Mouse (Mus musculus): ENCODE results near the gene Sh3bp5. TPM values are rescaled to one million over a fixed set of nuclear protein-coding genes. Genes with fewer than 3 reads are reported as not detected.

Gene Sh3bp5
- total RNA-seq, 1 experiment = 4.6 TPM

DNA sequence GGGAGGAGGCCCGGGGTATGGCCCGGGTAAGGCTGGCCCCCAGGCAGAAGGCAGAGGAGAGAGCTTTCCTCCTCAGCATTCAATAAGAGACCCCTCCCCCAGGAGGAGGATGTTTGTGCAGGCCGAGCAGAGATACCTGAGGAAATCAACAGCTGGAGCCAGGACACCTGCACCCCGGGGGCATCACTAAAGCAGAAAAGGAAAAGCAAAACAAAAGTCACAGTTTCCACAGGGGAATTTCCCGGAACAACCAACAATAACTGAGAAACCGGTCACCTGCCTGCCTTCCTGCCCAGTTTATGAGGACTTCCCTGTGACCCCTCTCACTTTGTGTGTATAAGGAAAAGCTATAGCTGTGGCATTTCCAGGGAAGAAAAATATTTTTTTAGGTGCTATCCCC is 7.7 kb upstream of the Sh3bp5 start:
- no peak overlapping the region for H3K9ac ChIP-seq (ENCODE audit: insufficient read depth, low read depth, low read length, poor library complexity, severe bottlenecking)
- H3K4me3 ChIP-seq (ENCODE audit: insufficient read depth in 1 of 2, low read depth in 1 of 2, low read length in 2 of 2, poor library complexity in 1 of 2, severe bottlenecking in 1 of 2) = no peak overlapping the region
- H3K36me3 ChIP-seq (ENCODE audit: control insufficient read depth, insufficient read depth, low read length, poor library complexity, severe bottlenecking) = no peaks in the 10 kb centered on the region
- no peak for DNase-seq (ENCODE audit: low read depth, low spot score)
- H3K9me3 ChIP-seq (ENCODE audit: control insufficient read depth, insufficient read depth, low read depth, low read length) = no peaks in the 10 kb centered on the region
- in situ Hi-C loops (cut with MboI; ENCODE audit: low sequenced_read_pairs in 2 of 2, unreplicated experiment in 2 of 2) = no loop called here
- no peak overlapping the region for H3K27ac ChIP-seq (ENCODE audit: insufficient read depth, low read depth, low read length, poor library complexity, severe bottlenecking)
- no peak for TF ChIP-seq ZC3H11A (IDR thresholded peaks at IDR 0.05; ENCODE audit: borderline replicate concordance, low read depth, low read length)
- H3K4me1 ChIP-seq (ENCODE audit: control insufficient read depth in 2 of 2, insufficient read depth in 2 of 2, low read length in 2 of 2, poor library complexity in 1 of 2) = no peaks in the 10 kb centered on the region

DNA sequence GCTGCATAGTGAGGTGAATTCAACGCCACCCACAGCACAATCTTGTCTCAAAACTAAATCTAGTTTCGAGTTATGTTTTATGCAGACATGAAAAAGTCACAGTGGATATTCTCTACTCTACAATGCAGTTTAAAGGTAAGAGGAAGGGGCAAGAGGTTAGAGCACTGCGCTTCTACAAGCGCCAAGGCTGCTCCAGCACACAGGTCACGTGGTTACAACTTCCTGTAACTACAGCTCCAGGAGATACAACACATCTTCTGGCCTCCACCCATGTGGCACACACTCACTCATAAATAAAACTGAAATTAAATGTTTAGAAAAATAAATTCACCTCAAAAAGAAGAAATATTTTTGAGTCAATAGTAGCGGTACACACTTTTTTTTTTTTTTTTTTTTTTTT is 4.8 kb upstream of the Sh3bp5 start:
- in situ Hi-C loops (cut with MboI; ENCODE audit: low sequenced_read_pairs in 2 of 2, unreplicated experiment in 2 of 2) = no loop called here
- TF ChIP-seq CHD2 (IDR thresholded peaks at IDR 0.05; ENCODE audit: low read depth, low read length) = no peak
- Histone ChIP-seq H3K27ac (ENCODE audit: insufficient read depth, low read depth, low read length, poor library complexity, severe bottlenecking) (no peak overlapping the region), H3K9ac (ENCODE audit: insufficient read depth, low read depth, low read length, poor library complexity, severe bottlenecking) (no peak overlapping the region), H3K9me3 (ENCODE audit: control insufficient read depth, insufficient read depth, low read depth, low read length) (no peaks in the 10 kb centered on the region), H3K4me3 (ENCODE audit: insufficient read depth in 1 of 2, low read depth in 1 of 2, low read length in 2 of 2, poor library complexity in 1 of 2, severe bottlenecking in 1 of 2) (no peak overlapping the region), H3K4me1 (ENCODE audit: control insufficient read depth in 2 of 2, insufficient read depth in 2 of 2, low read length in 2 of 2, poor library complexity in 1 of 2) (0 out of 4 replicates have a peak, but pooled peaks cover 0 to 2% of the 10 kb centered on the region in 2 experiments), H3K36me3 (ENCODE audit: control insufficient read depth, insufficient read depth, low read length, poor library complexity, severe bottlenecking) (no peaks in the 10 kb centered on the region)
- no peak for DNase-seq (ENCODE audit: low read depth, low spot score)

DNA sequence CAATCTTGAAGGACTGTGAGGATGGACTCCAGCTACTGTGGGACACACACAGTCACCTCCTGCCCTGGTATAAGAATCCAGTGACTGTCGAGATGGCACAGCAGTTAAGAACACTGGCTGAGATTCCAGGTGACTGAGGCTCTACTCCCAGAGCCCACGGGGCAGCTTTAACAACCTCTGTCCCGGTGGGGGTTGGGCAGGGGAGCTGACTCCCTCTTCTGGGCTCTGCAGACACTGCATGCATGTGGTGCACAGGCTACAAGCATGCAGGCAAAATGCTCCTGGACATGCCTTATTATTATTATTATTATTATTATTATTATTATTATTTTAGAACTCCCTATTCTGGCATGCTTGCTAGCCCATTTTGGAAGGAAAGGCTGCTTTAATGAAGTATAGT is 4.4 kb upstream of the Sh3bp5 start:
- TF ChIP-seq CHD2 (IDR thresholded peaks at IDR 0.05; ENCODE audit: low read depth, low read length) (no peak), MAFK (IDR thresholded peaks at IDR 0.05; ENCODE audit: insufficient read depth, low read depth, low read length) (no peak), HCFC1 (IDR thresholded peaks at IDR 0.05; ENCODE audit: borderline replicate concordance, insufficient read depth, low read length) (no peak), ZC3H11A (IDR thresholded peaks at IDR 0.05; ENCODE audit: borderline replicate concordance, low read depth, low read length) (no peak), ZNF384 (IDR thresholded peaks at IDR 0.05; ENCODE audit: low read depth, low read length) (no peak)
- peak; percentile 22 for DNase-seq (ENCODE audit: low read depth, low spot score)
- H3K36me3 ChIP-seq (ENCODE audit: control insufficient read depth, insufficient read depth, low read length, poor library complexity, severe bottlenecking) = no peaks in the 10 kb centered on the region
- 0 out of 4 replicates have a peak, but pooled peaks cover 0 to 2% of the 10 kb centered on the region in 2 experiments for H3K4me1 ChIP-seq (ENCODE audit: control insufficient read depth in 2 of 2, insufficient read depth in 2 of 2, low read length in 2 of 2, poor library complexity in 1 of 2)
- in situ Hi-C loops (cut with MboI; ENCODE audit: low sequenced_read_pairs in 2 of 2, unreplicated experiment in 2 of 2) = no loop called here
- H3K9ac ChIP-seq (ENCODE audit: insufficient read depth, low read depth, low read length, poor library complexity, severe bottlenecking) = no peak overlapping the region
- no peak overlapping the region for H3K4me3 ChIP-seq (ENCODE audit: insufficient read depth in 1 of 2, low read depth in 1 of 2, low read length in 2 of 2, poor library complexity in 1 of 2, severe bottlenecking in 1 of 2)
- H3K9me3 ChIP-seq (ENCODE audit: control insufficient read depth, insufficient read depth, low read depth, low read length) = no peaks in the 10 kb centered on the region
- H3K27ac ChIP-seq (ENCODE audit: insufficient read depth, low read depth, low read length, poor library complexity, severe bottlenecking) = no peak overlapping the region

DNA sequence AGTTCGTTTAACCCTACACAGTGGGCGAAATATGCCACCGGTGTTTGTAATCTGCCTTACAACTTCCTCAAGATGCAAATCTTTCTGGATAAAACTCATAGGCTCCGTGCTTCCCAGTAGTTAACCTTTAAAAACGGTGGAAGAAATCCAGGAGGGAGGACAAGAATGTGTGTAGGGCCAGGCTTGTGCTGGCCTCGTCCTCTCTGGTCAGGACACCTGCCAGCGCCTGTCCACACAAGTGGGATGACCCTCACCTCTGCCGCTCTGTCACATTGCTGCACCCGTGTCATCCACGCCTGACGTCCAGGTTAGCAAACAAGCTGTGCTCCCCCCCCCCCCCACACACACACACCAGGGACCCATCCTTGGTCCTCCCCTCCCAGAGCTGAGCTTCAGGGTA is 3.4 kb upstream of the Sh3bp5 start:
- Histone ChIP-seq H3K4me3 (ENCODE audit: insufficient read depth in 1 of 2, low read depth in 1 of 2, low read length in 2 of 2, poor library complexity in 1 of 2, severe bottlenecking in 1 of 2) (no peak overlapping the region), H3K27ac (ENCODE audit: insufficient read depth, low read depth, low read length, poor library complexity, severe bottlenecking) (no peak overlapping the region), H3K9me3 (ENCODE audit: control insufficient read depth, insufficient read depth, low read depth, low read length) (no peaks in the 10 kb centered on the region), H3K36me3 (ENCODE audit: control insufficient read depth, insufficient read depth, low read length, poor library complexity, severe bottlenecking) (no peaks in the 10 kb centered on the region), H3K9ac (ENCODE audit: insufficient read depth, low read depth, low read length, poor library complexity, severe bottlenecking) (no peak overlapping the region), H3K4me1 (ENCODE audit: control insufficient read depth in 2 of 2, insufficient read depth in 2 of 2, low read length in 2 of 2, poor library complexity in 1 of 2) (0 out of 4 replicates have a peak, but pooled peaks cover 0 to 2% of the 10 kb centered on the region in 2 experiments)
- TF ChIP-seq ZNF384 (IDR thresholded peaks at IDR 0.05; ENCODE audit: low read depth, low read length) (no peak), HCFC1 (IDR thresholded peaks at IDR 0.05; ENCODE audit: borderline replicate concordance, insufficient read depth, low read length) (no peak), MAFK (IDR thresholded peaks at IDR 0.05; ENCODE audit: insufficient read depth, low read depth, low read length) (no peak), ZC3H11A (IDR thresholded peaks at IDR 0.05; ENCODE audit: borderline replicate concordance, low read depth, low read length) (no peak), CHD2 (IDR thresholded peaks at IDR 0.05; ENCODE audit: low read depth, low read length) (no peak)
- no peak for DNase-seq (ENCODE audit: low read depth, low spot score)
- in situ Hi-C loops (cut with MboI; ENCODE audit: low sequenced_read_pairs in 2 of 2, unreplicated experiment in 2 of 2) = no loop called here

DNA sequence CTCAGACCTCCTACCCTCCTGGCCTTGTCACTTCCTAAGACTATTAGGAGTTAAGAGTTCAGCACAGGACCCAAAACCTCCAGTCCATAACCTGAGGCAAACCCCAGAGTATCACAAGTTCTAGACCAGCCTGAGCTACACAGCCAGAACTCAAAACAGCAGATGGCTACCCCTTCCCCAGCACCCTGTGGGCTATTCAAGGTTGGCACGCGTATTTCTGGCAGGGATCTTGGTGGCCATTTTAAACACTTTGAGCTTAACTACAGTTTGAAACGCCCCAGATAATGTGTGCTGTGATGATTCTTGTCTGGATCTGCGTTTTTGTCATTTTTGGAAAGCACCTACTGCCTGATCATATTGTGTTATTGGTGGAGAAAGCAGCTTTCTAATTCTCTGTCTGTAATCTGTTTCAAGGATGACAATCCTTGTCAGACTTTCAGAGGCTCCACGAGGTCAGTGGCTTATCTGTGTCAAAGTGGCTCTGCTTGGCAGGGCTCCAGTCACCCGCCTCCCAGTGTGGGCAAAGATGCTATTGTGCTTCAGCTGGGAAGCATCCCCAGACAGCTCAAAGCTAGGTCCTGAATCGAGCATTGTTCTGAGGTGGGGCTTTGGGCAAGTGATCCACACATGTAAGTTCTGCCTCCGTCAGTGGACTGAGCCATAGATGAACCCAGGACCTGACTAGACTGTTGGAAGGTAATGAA is 2.1 kb upstream of the Sh3bp5 start:
- Histone ChIP-seq H3K4me1 (ENCODE audit: control insufficient read depth in 2 of 2, insufficient read depth in 2 of 2, low read length in 2 of 2, poor library complexity in 1 of 2) (0 out of 4 replicates have a peak, but pooled peaks cover 0 to 2% of the 10 kb centered on the region in 2 experiments), H3K4me3 (ENCODE audit: insufficient read depth in 1 of 2, low read depth in 1 of 2, low read length in 2 of 2, poor library complexity in 1 of 2, severe bottlenecking in 1 of 2) (no peak overlapping the region), H3K9ac (ENCODE audit: insufficient read depth, low read depth, low read length, poor library complexity, severe bottlenecking) (no peak overlapping the region), H3K27ac (ENCODE audit: insufficient read depth, low read depth, low read length, poor library complexity, severe bottlenecking) (no peak overlapping the region), H3K9me3 (ENCODE audit: control insufficient read depth, insufficient read depth, low read depth, low read length) (no peaks in the 10 kb centered on the region), H3K36me3 (ENCODE audit: control insufficient read depth, insufficient read depth, low read length, poor library complexity, severe bottlenecking) (no peaks in the 10 kb centered on the region)
- DNase-seq (ENCODE audit: low read depth, low spot score) = no peak
- no peak for TF ChIP-seq ZNF384 (IDR thresholded peaks at IDR 0.05; ENCODE audit: low read depth, low read length)
- TF ChIP-seq CHD2 (IDR thresholded peaks at IDR 0.05; ENCODE audit: low read depth, low read length) = no peak
- no peak for TF ChIP-seq ZC3H11A (IDR thresholded peaks at IDR 0.05; ENCODE audit: borderline replicate concordance, low read depth, low read length)
- TF ChIP-seq MAFK (IDR thresholded peaks at IDR 0.05; ENCODE audit: insufficient read depth, low read depth, low read length) = no peak
- no peak for TF ChIP-seq HCFC1 (IDR thresholded peaks at IDR 0.05; ENCODE audit: borderline replicate concordance, insufficient read depth, low read length)
- in situ Hi-C loops (cut with MboI; ENCODE audit: low sequenced_read_pairs in 2 of 2, unreplicated experiment in 2 of 2) = no loop called here

Data from ES-E14 (cell line).